Mouse (Mus musculus): ENCODE data around the gene Ccdc28a. TPM values are rescaled to one million over a fixed set of nuclear protein-coding genes. Genes with fewer than 3 reads are reported as not detected.

Ccdc28a gene
- total RNA-seq, 1 experiment from 2014 or later, result 16.9 TPM

DNA sequence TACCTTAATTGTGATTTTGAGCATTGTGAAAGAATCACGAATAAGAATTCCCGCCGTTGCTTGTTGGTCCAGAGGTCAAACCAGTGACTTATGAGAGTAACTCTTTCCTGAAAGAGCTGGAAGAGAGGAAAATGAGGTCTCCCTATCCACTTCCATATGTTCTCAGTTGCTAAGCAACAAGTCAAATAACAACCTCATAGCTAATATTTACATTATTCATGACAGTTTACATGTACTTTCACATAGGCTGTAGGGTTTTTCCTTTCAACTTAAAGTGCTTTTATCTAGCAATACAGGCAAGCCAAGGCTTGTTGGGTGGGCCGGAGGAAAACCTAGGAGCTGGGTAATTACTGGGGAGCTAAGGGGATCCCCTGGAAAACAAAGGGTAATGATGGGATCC lies 34.9 kb downstream of the Ccdc28a start:
- no peak for ATAC-seq (replicated peaks in 1 of 2; ENCODE audit: insufficient read depth in 1 of 2, low FRiP score in 2 of 2, low TSS enrichment in 1 of 2, low read depth in 1 of 2, poor library complexity in 2 of 2, severe bottlenecking in 2 of 2)

DNA sequence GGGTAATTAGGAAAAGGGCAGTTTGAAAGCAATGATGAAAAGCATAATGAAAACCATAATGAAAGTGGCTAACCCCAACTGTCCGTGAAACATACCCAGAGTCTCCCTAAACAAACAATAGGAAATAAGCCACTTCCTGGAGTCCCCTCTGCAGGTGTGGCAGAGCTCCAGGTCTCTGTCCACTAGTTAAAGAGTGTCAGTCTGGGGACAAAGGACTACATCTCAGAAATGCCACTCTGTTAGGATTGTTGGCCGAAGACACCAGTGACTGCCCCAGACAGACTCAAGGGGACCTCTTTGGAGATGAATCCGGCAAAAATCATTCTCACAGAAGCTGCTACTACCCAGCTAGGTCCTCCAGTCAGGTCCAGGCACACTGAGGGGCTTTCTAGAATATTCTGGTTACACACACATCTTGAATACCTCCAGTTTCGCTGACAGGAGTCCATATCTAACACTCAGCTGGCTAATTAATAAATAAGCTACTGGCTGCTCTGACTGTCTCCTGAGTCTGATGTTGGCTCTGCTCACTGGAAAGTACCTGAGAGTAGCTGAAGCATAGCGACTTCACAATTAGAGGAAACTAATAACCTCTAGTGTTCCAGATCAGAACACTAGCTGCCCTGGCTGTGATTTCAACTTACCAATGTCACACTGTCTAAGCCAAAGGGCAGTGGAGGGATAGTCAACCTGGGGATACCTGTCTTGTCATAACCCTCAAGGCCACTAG lies 36.3 kb downstream of the Ccdc28a start:
- ATAC-seq (replicated peaks in 1 of 2; ENCODE audit: insufficient read depth in 1 of 2, low FRiP score in 2 of 2, low TSS enrichment in 1 of 2, low read depth in 1 of 2, poor library complexity in 2 of 2, severe bottlenecking in 2 of 2), result no peak

DNA sequence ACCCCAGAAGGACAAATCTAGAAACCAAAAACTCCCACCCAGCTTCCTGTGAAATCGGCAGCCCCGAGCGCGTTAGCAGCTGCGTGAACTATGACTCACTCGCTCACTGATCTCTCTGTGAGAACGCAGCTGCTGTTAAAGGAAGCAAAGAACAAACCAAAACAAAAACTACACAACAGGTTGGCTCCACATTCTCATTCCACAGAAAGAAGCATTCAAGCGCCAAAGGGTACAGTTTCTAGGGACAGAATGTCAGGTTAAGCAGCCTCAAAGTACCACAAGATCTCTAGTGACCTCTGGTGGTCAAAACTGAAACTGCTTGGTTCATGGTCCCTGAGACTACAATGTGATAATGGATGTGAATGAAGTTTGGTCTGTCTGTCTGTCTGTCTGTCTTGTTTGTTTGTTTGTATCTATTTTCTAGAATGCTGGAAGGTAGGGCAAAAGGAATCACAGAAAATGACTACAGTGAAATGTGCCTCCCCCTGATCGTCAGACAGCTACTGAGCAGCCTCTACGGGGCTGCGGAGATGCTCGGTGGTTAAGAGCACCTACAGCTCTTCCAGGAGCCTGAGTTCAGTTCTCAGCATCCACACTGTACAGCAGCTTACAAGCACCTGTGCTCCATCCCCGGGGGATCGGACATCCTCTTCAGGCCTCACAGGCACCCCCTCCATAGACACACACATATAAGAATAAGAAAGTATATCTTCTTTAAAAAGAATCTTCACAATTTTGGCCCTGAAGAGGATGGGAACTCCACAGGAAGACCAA lies 37.4 kb downstream of the Ccdc28a start:
- peak; percentile 83 to 84 for ATAC-seq (replicated peaks in 1 of 2; ENCODE audit: insufficient read depth in 1 of 2, low FRiP score in 2 of 2, low TSS enrichment in 1 of 2, low read depth in 1 of 2, poor library complexity in 2 of 2, severe bottlenecking in 2 of 2)

DNA sequence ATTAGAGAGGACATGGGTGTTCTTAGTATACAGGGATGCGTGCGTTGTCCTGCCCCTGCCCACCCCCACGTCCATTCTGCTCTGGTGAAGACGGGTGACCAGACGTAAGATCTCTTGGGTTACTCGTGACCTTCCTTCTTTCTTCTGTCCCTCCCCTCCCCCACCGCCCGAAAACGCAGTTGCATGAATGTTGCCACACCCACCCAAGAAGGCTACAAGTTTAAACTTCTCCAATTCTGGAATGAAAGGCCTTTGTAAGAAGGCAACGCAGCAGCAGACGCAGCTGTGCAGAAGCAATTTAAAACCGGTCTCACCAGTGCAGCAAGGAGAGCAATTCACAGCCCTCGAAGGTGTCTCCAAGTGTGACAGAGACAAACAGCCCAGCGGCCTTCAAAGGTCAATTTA lies 40.1 kb downstream of the Ccdc28a start:
- ATAC-seq (replicated peaks in 1 of 2; ENCODE audit: insufficient read depth in 1 of 2, low FRiP score in 2 of 2, low TSS enrichment in 1 of 2, low read depth in 1 of 2, poor library complexity in 2 of 2, severe bottlenecking in 2 of 2), result peak in 1 of 2 experiments; percentile 48; a peak in 1 of 4 replicates

DNA sequence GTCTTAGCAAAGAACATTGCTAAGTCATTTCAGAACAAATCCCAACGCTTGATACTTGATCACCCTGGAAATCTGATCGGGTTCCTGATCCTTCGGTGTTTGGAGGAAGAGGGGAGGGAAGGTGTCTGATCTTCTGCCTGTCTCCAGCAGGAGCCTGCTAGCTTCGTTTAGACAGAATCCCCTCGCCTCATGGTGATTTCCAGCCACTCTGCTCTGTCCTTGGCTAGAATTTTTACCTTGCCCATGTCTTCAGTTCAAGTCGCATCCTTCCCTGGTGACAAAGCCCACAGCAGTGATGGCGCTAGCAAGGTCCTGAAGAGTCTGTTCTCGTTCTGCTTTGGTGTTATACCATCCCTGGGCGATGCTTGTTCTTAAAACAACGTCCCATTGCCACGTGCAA lies 40.6 kb downstream of the Ccdc28a start:
- ATAC-seq (replicated peaks in 1 of 2; ENCODE audit: insufficient read depth in 1 of 2, low FRiP score in 2 of 2, low TSS enrichment in 1 of 2, low read depth in 1 of 2, poor library complexity in 2 of 2, severe bottlenecking in 2 of 2), result no peak

DNA sequence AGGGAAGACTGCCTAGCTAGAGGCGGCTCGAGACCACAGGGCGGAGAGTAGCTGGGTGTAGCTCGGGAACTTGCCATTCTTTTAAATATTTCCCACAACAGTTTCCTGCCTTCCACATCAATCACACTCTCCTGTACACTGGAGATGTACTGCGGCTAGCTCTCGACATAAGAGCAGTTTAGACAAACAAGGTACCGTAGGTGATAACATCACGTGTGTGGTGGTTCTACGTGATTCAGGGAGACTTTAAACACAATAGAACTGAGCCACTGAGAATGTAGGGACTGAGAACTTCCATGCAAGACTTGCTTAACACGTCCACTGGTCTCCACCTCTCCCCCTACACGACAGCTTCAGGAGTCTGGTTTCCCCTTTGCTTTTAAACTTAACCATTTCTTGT lies 41.6 kb downstream of the Ccdc28a start:
- no peak for ATAC-seq (replicated peaks in 1 of 2; ENCODE audit: insufficient read depth in 1 of 2, low FRiP score in 2 of 2, low TSS enrichment in 1 of 2, low read depth in 1 of 2, poor library complexity in 2 of 2, severe bottlenecking in 2 of 2)

DNA sequence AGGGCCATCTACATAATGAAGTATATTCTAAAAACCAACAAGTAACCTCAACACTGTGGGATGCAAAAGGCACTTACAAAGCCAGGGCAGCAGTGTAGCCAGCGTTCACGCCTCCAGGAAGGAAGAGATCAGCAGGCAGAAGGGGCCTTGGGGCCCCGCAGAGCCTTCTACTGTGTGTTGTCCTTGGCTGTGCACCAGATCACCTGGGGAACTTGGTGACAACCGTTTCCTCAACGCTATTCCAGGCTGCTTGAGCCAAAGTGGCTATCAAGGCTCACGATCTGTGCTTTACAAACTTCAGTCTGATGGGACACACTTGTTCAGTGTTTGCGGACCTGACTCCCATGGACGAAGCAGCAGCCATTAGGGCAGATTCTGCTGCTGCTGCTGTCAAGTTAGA lies 43.1 kb downstream of the Ccdc28a start:
- peak; percentile 72 to 74 for ATAC-seq (replicated peaks in 1 of 2; ENCODE audit: insufficient read depth in 1 of 2, low FRiP score in 2 of 2, low TSS enrichment in 1 of 2, low read depth in 1 of 2, poor library complexity in 2 of 2, severe bottlenecking in 2 of 2)

DNA sequence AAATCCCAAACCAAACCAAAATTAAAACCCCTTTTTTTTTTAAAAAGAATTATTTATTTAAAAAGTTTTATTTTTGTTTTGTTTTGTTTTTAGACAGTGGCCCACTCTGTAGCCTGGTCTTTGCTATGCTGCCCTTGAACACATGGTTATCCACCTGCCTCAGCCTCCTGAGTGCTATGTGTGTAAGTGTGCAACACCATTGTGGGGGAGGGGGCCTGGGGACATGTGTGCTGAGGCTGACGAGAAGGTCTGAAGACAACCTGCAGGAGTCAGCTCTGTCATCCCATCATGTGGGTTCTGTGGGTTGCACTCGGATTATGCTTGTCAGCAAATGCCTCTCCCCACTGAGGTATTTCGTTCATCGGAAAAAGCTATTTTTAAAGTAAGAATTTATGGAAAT lies 45.3 kb downstream of the Ccdc28a start:
- ATAC-seq (replicated peaks in 1 of 2; ENCODE audit: insufficient read depth in 1 of 2, low FRiP score in 2 of 2, low TSS enrichment in 1 of 2, low read depth in 1 of 2, poor library complexity in 2 of 2, severe bottlenecking in 2 of 2), result no peak

DNA sequence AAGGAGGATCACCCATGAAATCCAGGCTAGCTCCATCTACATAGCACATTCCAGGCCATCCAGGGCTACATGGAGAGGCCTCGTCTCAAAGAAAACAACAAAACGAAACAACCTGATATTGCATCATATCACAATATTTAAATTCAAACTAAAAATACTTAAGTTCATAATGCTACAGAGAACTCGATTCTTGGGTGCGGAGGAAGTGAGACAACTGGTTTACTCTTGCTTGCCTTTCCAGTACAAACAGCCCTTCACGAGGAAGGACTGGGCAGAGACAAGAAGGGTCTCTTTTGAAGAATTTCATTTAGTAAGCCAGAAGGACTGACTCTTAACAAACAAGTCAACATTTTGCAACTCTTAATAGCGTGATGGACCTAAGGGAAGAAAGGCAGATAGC lies 46.2 kb downstream of the Ccdc28a start:
- no peak for ATAC-seq (replicated peaks in 1 of 2; ENCODE audit: insufficient read depth in 1 of 2, low FRiP score in 2 of 2, low TSS enrichment in 1 of 2, low read depth in 1 of 2, poor library complexity in 2 of 2, severe bottlenecking in 2 of 2)

DNA sequence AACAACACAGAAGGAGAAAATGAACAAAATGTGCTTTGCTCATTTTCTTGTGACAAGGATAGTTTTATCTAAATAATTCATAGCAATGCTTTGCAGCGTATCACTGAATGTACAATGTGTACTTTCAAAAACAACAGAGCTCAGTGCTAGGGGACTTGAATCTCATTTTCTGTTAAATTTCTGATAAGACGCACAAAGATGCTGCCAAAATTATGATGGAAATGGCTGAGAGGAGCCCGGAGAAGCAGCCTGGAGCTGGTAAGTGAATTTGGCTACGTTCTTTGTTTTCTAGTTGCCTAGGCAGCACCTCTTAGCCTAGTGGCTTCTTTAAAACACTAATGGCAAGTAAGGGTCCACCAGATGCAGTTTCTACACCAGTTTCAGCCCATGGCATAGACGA lies 52.6 kb downstream of the Ccdc28a start:
- no peak for ATAC-seq (replicated peaks in 1 of 2; ENCODE audit: insufficient read depth in 1 of 2, low FRiP score in 2 of 2, low TSS enrichment in 1 of 2, low read depth in 1 of 2, poor library complexity in 2 of 2, severe bottlenecking in 2 of 2)

DNA sequence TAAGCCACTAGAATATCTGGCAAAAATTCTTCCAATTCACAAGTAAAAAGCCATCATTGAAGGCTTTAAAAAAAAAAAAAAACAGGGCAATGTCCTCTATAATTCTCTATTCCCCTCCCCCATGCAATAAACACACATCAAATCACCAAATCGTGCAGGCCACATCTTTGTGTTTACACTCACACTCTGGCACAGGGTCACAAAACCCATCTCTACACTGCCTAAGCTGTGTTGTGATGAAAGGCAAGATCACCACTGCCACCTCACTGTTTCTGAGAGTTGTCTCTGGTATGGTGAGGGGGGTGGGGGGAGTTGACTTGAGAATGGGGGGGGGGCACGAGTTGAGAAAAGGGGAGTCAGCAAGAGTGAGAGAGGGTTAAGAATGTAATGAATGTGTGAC lies 57.5 kb downstream of the Ccdc28a start:
- no peak for ATAC-seq (replicated peaks in 1 of 2; ENCODE audit: insufficient read depth in 1 of 2, low FRiP score in 2 of 2, low TSS enrichment in 1 of 2, low read depth in 1 of 2, poor library complexity in 2 of 2, severe bottlenecking in 2 of 2)

DNA sequence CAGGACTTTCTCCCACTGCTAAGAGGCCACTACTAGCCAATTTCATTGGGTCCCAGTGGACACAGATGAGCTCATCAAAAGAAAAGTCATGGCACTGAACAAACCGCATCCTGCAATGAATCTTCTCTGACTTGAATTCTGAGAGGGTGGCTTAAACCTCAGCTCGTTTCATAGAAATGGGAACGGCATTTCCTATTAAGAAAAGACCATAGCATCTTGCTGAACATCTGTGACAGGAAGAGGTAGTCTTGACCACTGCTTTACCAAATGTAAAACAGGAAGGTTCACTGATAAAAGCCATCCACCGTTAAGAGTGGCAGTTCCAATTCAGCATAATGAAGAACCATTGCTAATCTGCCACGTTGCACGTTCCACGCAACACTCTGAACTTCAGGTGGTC lies 58.1 kb downstream of the Ccdc28a start:
- peak in 1 of 2 experiments; percentile 32; a peak in 2 of 4 replicates for ATAC-seq (replicated peaks in 1 of 2; ENCODE audit: insufficient read depth in 1 of 2, low FRiP score in 2 of 2, low TSS enrichment in 1 of 2, low read depth in 1 of 2, poor library complexity in 2 of 2, severe bottlenecking in 2 of 2)

DNA sequence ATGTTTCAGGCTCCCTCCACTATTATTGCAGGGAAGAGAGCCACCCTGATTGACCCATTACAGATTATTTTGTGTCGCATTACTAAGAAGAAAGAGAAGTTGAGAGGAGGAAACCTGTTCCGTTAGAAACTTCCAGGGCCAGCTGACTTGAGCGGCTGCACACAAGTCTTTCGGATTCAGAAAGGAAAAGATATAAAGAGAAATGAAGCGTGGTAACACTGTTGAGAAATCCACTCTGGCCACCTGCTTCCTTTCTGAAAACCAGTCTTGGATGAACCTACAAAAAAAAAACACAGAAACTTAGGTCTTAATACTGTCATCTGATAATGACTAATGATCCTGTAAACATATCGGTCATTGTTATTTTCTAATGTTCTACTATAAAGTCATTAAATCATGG lies 59.7 kb downstream of the Ccdc28a start:
- no peak for ATAC-seq (replicated peaks in 1 of 2; ENCODE audit: insufficient read depth in 1 of 2, low FRiP score in 2 of 2, low TSS enrichment in 1 of 2, low read depth in 1 of 2, poor library complexity in 2 of 2, severe bottlenecking in 2 of 2)

Other genes with a start within 250 kb of the Ccdc28a start
- gene Abracl, start 211.7 kb downstream of the Ccdc28a start, total RNA-seq (2017), result 233 and 268 TPM in 2 replicates
- gene Reps1, start 179.1 kb downstream of the Ccdc28a start, total RNA-seq (2017), result 72.3 and 81.3 TPM in 2 replicates
- gene Ect2l, start 24.1 kb downstream of the Ccdc28a start, total RNA-seq (2017), result 0.88 TPM in 1 of 2 replicates, not detected in the other
- gene Nhsl1, start 84.0 kb upstream of the Ccdc28a start, total RNA-seq (2017), result 2.6 and 5.4 TPM in 2 replicates

Measured in hematopoietic stem cell, adult 5-6 weeks (primary cell).